Mouse (Mus musculus) forebrain, embryonic 16.5 days (tissue): ENCODE data around the gene Acot6. TPM values are rescaled to one million over a fixed set of nuclear protein-coding genes. Genes with fewer than 3 reads are reported as not detected.
A peak's percentile ranks its signal among the peaks of the same experiment; 100 is the strongest.
"Not testable (repeated sequence)": the region's sequence is repeated elsewhere in the genome, so short reads cannot be mapped to it uniquely, and the experiment has no call there.

Experiments used
- ATAC-seq: fragments of 200-750 bp; cut with Nextera tagmentation; 2 replicates; pipeline ENCODE4 v1.8.0; 2017; ENCODE audit warnings: mild to moderate bottlenecking, moderate library complexity
- H3K27ac ChIP-seq: fragments of 300-500 bp; sonication (generic); 2 replicates; pipeline ENCODE4 v1.5.1; 2014; ENCODE audit warnings: low read length, control low read depth
- H3K27me3 ChIP-seq: fragments of 300-500 bp; sonication (generic); replicated peaks from 2 replicates; pipeline ENCODE4 v1.6.1; 2014; ENCODE audit warnings: low read length; ENCODE audit not compliant: control insufficient read depth, insufficient read depth
- H3K36me3 ChIP-seq: fragments of 300-500 bp; sonication (generic); 2 replicates; pipeline ENCODE4 v1.6.1; 2014; ENCODE audit not compliant: control insufficient read depth, insufficient read depth
- H3K4me1 ChIP-seq: fragments of 300-500 bp; sonication (generic); replicated peaks from 2 replicates; pipeline ENCODE4 v1.6.1; 2014; ENCODE audit warnings: low read length; ENCODE audit not compliant: control insufficient read depth, insufficient read depth
- H3K4me2 ChIP-seq: fragments of 300-500 bp; sonication (generic); 2 replicates; pipeline ENCODE4 v1.6.1; 2014; ENCODE audit warnings: mild to moderate bottlenecking, low read length, control low read depth
- H3K4me3 ChIP-seq: fragments of 300-500 bp; sonication (generic); replicated peaks from 2 replicates; pipeline ENCODE4 v1.5.1; 2014; ENCODE audit warnings: mild to moderate bottlenecking, low read length, control low read depth
- H3K9ac ChIP-seq: fragments of 300-500 bp; sonication (generic); replicated peaks from 2 replicates; pipeline ENCODE4 v1.6.1; 2014; ENCODE audit warnings: low read depth, low read length, control low read depth
- H3K9me3 ChIP-seq: fragments of 300-500 bp; sonication (generic); 2 replicates; pipeline ENCODE4 v1.6.1; 2016; ENCODE audit warnings: low read length; ENCODE audit not compliant: control insufficient read depth
- WGBS: fragments of 180-500 bp; shearing (Covaris S2); extraction: QIAGEN DNeasy Blood & Tissue Kit; methylation state at CpG from one replicate; pipeline ENCODE4 v1.1.7; 2014; 5-methylcytosine and 5-hydroxymethylcytosine counted together
- polyA plus RNA-seq: library from polyadenylated mRNA; unstranded; fragments of >200 nt; fragmentation: Nextera tagmentation; extraction: Ambion mirVana; gene quantifications from 2 replicates; pipeline ENCODE4 v1.2.1, GENCODE M21; 2015

Gene Acot6
- polyA plus RNA-seq, 1 experiment from 2014 or later: 1.4 TPM

DNA sequence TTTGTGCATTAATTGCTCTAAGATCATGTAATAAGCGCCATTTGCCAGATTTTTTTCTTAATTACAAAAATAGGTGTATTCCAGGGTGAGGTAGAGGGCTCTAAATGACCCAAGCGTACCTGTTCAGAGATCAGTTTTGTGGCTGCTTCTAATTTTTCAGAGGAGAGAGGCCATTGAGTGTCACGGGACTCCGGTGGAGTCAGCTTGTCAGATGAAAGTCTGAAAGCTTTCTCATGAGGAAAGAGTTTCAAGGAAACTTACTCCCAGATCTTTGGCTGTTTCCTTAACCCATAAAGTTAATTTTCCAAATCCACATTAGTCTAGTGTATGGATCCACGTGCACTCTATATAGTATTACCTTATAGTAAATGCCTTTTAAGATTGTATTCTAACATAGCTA lies 5.8 kb upstream of the Acot6 start:
- not testable (repeated sequence) for H3K27ac ChIP-seq, H3K27me3 ChIP-seq, ATAC-seq, H3K36me3 ChIP-seq, H3K4me2 ChIP-seq, H3K9me3 ChIP-seq, H3K4me3 ChIP-seq, H3K9ac ChIP-seq, H3K4me1 ChIP-seq
- 89% methylated on average over 5 of the region's 5 CpGs for WGBS

DNA sequence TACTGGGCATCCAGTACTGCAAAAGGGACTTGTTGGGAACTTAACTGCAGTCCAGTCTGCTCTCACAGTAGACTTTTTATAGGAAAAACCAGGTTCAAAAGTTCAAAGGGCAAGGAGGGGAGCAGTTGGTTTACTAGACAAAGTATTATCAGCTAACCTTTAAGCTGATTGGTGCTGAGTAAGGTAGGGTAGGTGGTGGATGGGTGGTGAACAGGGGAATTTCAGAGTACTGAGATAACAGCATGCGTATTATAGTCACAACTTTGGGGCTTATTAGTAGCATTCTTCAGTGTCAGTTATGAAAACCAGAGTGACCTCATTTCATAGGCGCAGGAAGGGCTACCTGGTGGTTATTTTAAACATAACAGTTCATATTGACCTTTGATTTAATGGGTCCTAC lies 849 bp upstream of the Acot6 start:
- no peak overlapping the region for H3K4me2 ChIP-seq
- H3K4me1 ChIP-seq: 0 out of 2 replicates have a peak, but pooled peaks cover 2% of the 10 kb centered on the region
- no peak for ATAC-seq
- 96% methylated on average over 2 of the region's 2 CpGs for WGBS
- H3K4me3 ChIP-seq: no peak overlapping the region
- no peaks in the 10 kb centered on the region for H3K27me3 ChIP-seq
- no peaks in the 10 kb centered on the region for H3K9me3 ChIP-seq
- H3K9ac ChIP-seq: no peak overlapping the region
- H3K36me3 ChIP-seq: no peaks in the 10 kb centered on the region
- H3K27ac ChIP-seq: no peak overlapping the region

GRCm38 (mm10) chr12:84100071-84100470 lies 383 bp upstream of the Acot6 start:
- no peak overlapping the region for H3K27ac ChIP-seq
- 32% methylated on average over 1 of the region's 1 CpGs for whole genome bisulfite sequencing
- no peak overlapping the region for H3K9ac ChIP-seq
- H3K9me3 ChIP-seq: no peaks in the 10 kb centered on the region
- H3K27me3 ChIP-seq: no peaks in the 10 kb centered on the region
- ATAC-seq: no peak
- 0 out of 2 replicates have a peak, but pooled peaks cover 2% of the 10 kb centered on the region for H3K4me1 ChIP-seq
- H3K4me3 ChIP-seq: no peak overlapping the region
- H3K4me2 ChIP-seq: peak overlapping the region; percentile 73
- no peaks in the 10 kb centered on the region for H3K36me3 ChIP-seq

DNA sequence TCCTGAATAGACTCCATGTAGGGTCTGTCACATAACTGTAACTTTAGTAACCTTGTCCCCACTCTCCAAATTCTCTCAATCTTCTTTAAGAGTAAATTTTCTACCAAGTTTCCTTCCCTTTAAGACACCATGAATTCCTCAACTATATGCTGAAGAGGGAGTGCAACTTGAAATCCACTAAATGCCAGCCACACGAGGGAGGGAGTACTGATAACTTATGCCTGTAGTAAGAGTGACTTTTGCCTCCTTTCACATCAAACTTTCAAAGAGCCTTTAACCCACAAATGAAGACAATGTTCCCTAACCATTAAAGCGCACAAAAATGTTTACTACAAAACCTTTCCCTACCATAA lies 1.0 kb downstream of the Acot6 start:
- Histone ChIP-seq H3K27me3 (no peaks in the 10 kb centered on the region), H3K36me3 (no peaks in the 10 kb centered on the region), H3K4me2 (peak overlapping the region; percentile 73), H3K9ac (no peak overlapping the region), H3K27ac (no peak overlapping the region), H3K4me3 (peak overlapping the region; percentile 59), H3K4me1 (0 out of 2 replicates have a peak, but pooled peaks cover 2% of the 10 kb centered on the region), H3K9me3 (no peaks in the 10 kb centered on the region)
- ATAC-seq: peak; percentile 28; the same call in 1 of the 2 replicates
- 54% methylated on average over 2 of the region's 2 CpGs for WGBS

- no peak overlapping the region for H3K9ac ChIP-seq
- ATAC-seq: no peak
- 74% methylated on average over 3 of the region's 3 CpGs for WGBS
- H3K27me3 ChIP-seq: no peaks in the 10 kb centered on the region
- H3K9me3 ChIP-seq: no peaks in the 10 kb centered on the region
- H3K36me3 ChIP-seq: no peaks in the 10 kb centered on the region
- H3K4me1 ChIP-seq: no peaks in the 10 kb centered on the region
- no peak overlapping the region for H3K27ac ChIP-seq
- no peak overlapping the region for H3K4me2 ChIP-seq
- H3K4me3 ChIP-seq: no peak overlapping the region
Measured at GRCm38 (mm10) chr12:84107012-84107411, 6.6 kb downstream of the Acot6 start.

DNA sequence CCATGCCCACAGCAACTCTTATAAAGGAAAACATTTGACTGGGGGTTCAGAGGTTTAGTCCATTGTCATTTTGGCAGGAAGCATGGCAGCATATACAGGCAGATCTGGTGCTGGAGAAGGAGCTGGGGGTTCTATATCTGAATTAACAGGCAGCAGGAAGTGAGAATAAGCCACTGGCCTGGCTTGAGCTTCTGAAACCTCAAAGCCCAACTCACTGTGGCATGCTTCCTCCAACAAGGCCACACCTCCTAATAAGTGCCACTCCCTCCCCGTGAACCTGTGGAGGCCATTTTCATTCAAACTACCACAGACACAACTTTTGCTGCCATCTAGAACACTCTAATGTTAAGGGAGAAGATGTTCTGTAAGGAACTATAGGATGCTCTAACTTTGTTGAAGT lies 7.2 kb downstream of the Acot6 start:
- no peak overlapping the region for H3K4me3 ChIP-seq
- no peak for ATAC-seq
- no peaks in the 10 kb centered on the region for H3K9me3 ChIP-seq
- no peaks in the 10 kb centered on the region for H3K4me1 ChIP-seq
- 61% methylated on average over 1 of the region's 1 CpGs for WGBS
- H3K27me3 ChIP-seq: no peaks in the 10 kb centered on the region
- H3K36me3 ChIP-seq: no peaks in the 10 kb centered on the region
- no peak overlapping the region for H3K4me2 ChIP-seq
- H3K9ac ChIP-seq: no peak overlapping the region
- no peak overlapping the region for H3K27ac ChIP-seq

DNA sequence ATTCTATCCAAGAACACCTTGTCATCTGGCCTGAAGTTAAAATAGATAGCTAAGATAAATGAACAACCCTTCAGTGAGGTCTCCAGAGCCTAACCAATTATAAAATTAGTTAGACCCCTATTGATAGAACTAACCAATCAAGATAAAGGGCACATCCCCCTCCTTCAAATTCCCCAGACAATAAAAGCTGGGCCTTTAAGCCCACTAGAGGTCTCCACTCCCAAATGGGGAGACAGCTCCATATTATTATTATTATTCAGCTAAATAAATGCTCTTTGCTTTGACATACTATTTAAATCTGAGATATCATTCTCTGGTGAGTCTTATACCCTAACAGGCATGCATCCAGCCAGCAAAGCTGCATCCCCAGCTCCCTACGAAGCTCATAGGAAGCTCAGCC lies 9.5 kb downstream of the Acot6 start:
- Histone ChIP-seq H3K4me2 (no peak overlapping the region), H3K27ac (no peak overlapping the region), H3K9me3 (no peaks in the 10 kb centered on the region), H3K4me1 (peaks cover 5% of the 10 kb centered on the region), H3K36me3 (no peaks in the 10 kb centered on the region), H3K9ac (no peak overlapping the region), H3K4me3 (no peak overlapping the region), H3K27me3 (no peaks in the 10 kb centered on the region)
- WGBS: 75% methylated on average over 1 of the region's 1 CpGs
- ATAC-seq: no peak

DNA sequence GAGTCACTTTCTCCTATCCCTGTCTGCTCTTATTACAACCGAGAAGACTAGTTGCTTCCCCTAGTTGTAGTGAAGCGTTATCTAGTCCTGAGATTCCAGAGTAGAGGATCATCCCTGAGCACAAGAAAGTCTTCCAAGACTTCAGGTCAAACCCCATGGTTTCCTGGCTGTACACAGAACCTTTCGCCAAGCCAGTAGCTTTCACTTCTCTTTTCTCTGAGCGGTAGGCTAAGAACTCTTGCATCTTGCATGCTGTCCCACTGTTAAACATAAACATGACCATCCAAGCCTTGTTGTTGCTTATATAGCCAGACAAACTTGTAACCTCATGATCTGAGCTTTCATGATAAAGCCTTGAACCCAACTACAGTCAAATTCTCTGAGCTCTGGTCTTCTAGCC lies 10.4 kb downstream of the Acot6 start:
- H3K27me3 ChIP-seq: no peaks in the 10 kb centered on the region
- no peak overlapping the region for H3K9ac ChIP-seq
- H3K4me1 ChIP-seq: peaks cover 9% of the 10 kb centered on the region
- H3K4me2 ChIP-seq: no peak overlapping the region
- no peak for ATAC-seq
- WGBS: 92% methylated on average over 4 of the region's 4 CpGs
- no peak overlapping the region for H3K4me3 ChIP-seq
- no peak overlapping the region for H3K27ac ChIP-seq
- no peaks in the 10 kb centered on the region for H3K36me3 ChIP-seq
- no peaks in the 10 kb centered on the region for H3K9me3 ChIP-seq

GRCm38 (mm10) chr12:84113676-84114075 lies 13.2 kb downstream of the Acot6 start:
- ATAC-seq: no peak
- H3K4me1 ChIP-seq: peaks cover 9% of the 10 kb centered on the region
- WGBS: 41% methylated on average over 6 of the region's 6 CpGs
- no peak overlapping the region for H3K9ac ChIP-seq
- H3K36me3 ChIP-seq: no peaks in the 10 kb centered on the region
- peak overlapping the region; percentile 83 for H3K4me2 ChIP-seq
- no peaks in the 10 kb centered on the region for H3K9me3 ChIP-seq
- no peak overlapping the region for H3K27ac ChIP-seq
- peak overlapping the region; percentile 77 for H3K4me3 ChIP-seq
- no peaks in the 10 kb centered on the region for H3K27me3 ChIP-seq
